Mouse (Mus musculus): Measurements from ENCODE around the gene Fuca2. TPM values are rescaled to one million over a fixed set of nuclear protein-coding genes. Genes with fewer than 3 reads are reported as not detected.
"Not testable (repeated sequence)": the region's sequence is repeated elsewhere in the genome, so short reads cannot be mapped to it uniquely, and the experiment has no call there.

Fuca2 gene
- 24.9 and 25.1 TPM in 2 replicates for polyA plus RNA-seq (2014; fragmentation: Nextera tagmentation; extraction: Ambion mirVana)

GRCm38 (mm10) chr10:13499331-13499730 lies at the start of gene Fuca2:
Gene Fuca2, plus strand, starts transcription at chr10:13499540.
- ATAC-seq (ENCODE audit: insufficient read depth, low FRiP score, low TSS enrichment) (no peak), DNase-seq (ENCODE audit: low spot score) (no peak)
- no peaks in the 10 kb centered on the region for H3K36me3 ChIP-seq (ENCODE audit: control insufficient read depth, insufficient read depth, low read length)
- H3K9me3 ChIP-seq (ENCODE audit: control insufficient read depth, low read length) = no peaks in the 10 kb centered on the region
- H3K27me3 ChIP-seq (ENCODE audit: control insufficient read depth, insufficient read depth, low read length) = no peaks in the 10 kb centered on the region
- no peak within 1 kb of the TSS for H3K27ac ChIP-seq (ENCODE audit: low read depth, low read length)
- no peak within 1 kb of the TSS for H3K9ac ChIP-seq (ENCODE audit: low read length)
- no peaks in the 10 kb centered on the region for H3K4me1 ChIP-seq (ENCODE audit: control insufficient read depth, insufficient read depth, low read length)
- no peak within 1 kb of the TSS for H3K4me2 ChIP-seq (ENCODE audit: low read depth)
- 88% methylated on average over 2 of the region's 2 CpGs for WGBS
- no peak within 1 kb of the TSS for H3K4me3 ChIP-seq (ENCODE audit: low read depth, low read length)

- 89% methylated on average over 6 of the region's 6 CpGs for WGBS
- no peak for ATAC-seq (ENCODE audit: insufficient read depth, low FRiP score, low TSS enrichment)
- Histone ChIP-seq H3K27me3 (ENCODE audit: control insufficient read depth, insufficient read depth, low read length) (no peaks in the 10 kb centered on the region), H3K9ac (ENCODE audit: low read length) (no peak overlapping the region), H3K27ac (ENCODE audit: low read depth, low read length) (no peak overlapping the region), H3K4me2 (ENCODE audit: low read depth) (no peak overlapping the region), H3K4me3 (ENCODE audit: low read depth, low read length) (no peak overlapping the region), H3K4me1 (ENCODE audit: control insufficient read depth, insufficient read depth, low read length) (no peaks in the 10 kb centered on the region), H3K36me3 (ENCODE audit: control insufficient read depth, insufficient read depth, low read length) (no peaks in the 10 kb centered on the region), H3K9me3 (ENCODE audit: control insufficient read depth, low read length) (no peaks in the 10 kb centered on the region)
- no peak for DNase-seq (ENCODE audit: low spot score)
Observed at GRCm38 (mm10) chr10:13451640-13452039, 47.7 kb upstream of the Fuca2 start.

DNA sequence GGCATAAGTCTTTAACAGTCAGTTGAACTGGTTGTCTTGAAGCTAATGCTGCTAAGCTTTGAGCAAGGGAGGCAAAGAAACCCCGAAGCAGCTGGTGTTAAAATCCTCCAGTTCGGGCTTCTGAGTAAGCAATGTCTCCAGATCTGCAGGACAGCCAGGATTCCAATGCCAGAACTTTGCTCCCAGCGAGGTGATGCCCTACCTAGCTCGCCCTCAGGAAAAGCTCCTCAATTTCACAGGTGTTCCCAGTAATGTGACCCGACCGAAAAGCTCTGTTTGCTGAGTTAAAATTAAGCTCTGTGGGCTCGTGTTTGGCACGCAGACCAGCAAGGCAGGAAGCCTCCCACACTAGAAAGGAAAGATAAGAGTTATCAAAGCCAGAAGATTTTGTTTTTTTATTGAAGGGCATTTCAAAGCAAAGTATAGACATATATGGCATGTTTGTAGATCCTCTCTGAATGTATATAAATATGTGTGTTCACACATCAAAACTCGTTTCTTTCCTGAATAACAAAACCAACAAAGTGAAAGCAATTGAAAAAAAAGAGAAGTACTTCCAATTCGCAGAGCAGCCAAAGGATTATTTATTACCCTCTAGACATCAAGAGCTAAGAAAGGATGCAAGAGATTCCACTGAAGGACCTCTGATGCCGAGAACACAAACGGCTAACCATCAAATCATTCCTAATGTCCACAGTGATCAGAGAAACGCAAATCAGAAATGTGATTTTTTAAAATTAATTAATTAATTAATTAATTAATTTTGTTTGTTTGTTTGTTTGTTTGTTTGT lies 45.9 kb upstream of the Fuca2 start:
- no peaks in the 10 kb centered on the region for H3K4me1 ChIP-seq (ENCODE audit: control insufficient read depth, insufficient read depth, low read length)

DNA sequence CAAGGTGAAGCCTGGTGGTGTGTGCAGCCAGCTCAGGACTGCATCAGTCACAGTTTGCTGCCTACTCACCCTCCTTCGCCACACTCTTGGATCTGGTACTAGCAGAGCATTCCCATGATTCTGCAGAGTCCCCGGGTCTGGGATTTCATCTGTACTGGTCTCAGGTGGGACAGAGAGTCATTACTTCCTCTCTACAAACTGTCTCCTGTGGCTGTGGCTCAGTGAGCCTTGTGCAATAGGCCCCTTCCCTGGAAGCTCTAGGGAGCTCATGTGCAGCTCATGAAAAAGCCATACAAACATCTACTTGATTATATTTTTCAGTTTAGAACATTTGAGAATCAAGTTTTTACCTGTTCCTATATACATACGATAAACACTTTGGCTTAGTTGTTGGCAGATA lies 35.0 kb upstream of the Fuca2 start:
- not testable (repeated sequence) for H3K9me3 ChIP-seq (ENCODE audit: control insufficient read depth, low read length); H3K4me1 ChIP-seq (ENCODE audit: control insufficient read depth, insufficient read depth, low read length); H3K9ac ChIP-seq (ENCODE audit: low read length); H3K4me2 ChIP-seq (ENCODE audit: low read depth); H3K27me3 ChIP-seq (ENCODE audit: control insufficient read depth, insufficient read depth, low read length); H3K4me3 ChIP-seq (ENCODE audit: low read depth, low read length); ATAC-seq (ENCODE audit: insufficient read depth, low FRiP score, low TSS enrichment); H3K27ac ChIP-seq (ENCODE audit: low read depth, low read length); H3K36me3 ChIP-seq (ENCODE audit: control insufficient read depth, insufficient read depth, low read length); DNase-seq (ENCODE audit: low spot score)
- WGBS = 90% methylated on average over 3 of the region's 3 CpGs

More for the DNA sequence above, 45.9 kb upstream of the Fuca2 start:
- DNase-seq (ENCODE audit: low spot score) (no peak), ATAC-seq (ENCODE audit: insufficient read depth, low FRiP score, low TSS enrichment) (no peak)
- WGBS = 84% methylated on average over 13 of the region's 13 CpGs
- Histone ChIP-seq H3K9ac (ENCODE audit: low read length) (no peak overlapping the region), H3K4me3 (ENCODE audit: low read depth, low read length) (no peak overlapping the region), H3K27ac (ENCODE audit: low read depth, low read length) (no peak overlapping the region), H3K9me3 (ENCODE audit: control insufficient read depth, low read length) (no peaks in the 10 kb centered on the region), H3K27me3 (ENCODE audit: control insufficient read depth, insufficient read depth, low read length) (no peaks in the 10 kb centered on the region), H3K4me2 (ENCODE audit: low read depth) (no peak overlapping the region), H3K36me3 (ENCODE audit: control insufficient read depth, insufficient read depth, low read length) (no peaks in the 10 kb centered on the region)

GRCm38 (mm10) chr10:13466925-13467324 lies 32.4 kb upstream of the Fuca2 start:
- Histone ChIP-seq H3K4me3 (ENCODE audit: low read depth, low read length) (no peak overlapping the region), H3K9ac (ENCODE audit: low read length) (no peak overlapping the region), H3K27me3 (ENCODE audit: control insufficient read depth, insufficient read depth, low read length) (no peaks in the 10 kb centered on the region), H3K36me3 (ENCODE audit: control insufficient read depth, insufficient read depth, low read length) (no peaks in the 10 kb centered on the region), H3K4me1 (ENCODE audit: control insufficient read depth, insufficient read depth, low read length) (no peaks in the 10 kb centered on the region), H3K9me3 (ENCODE audit: control insufficient read depth, low read length) (no peaks in the 10 kb centered on the region), H3K4me2 (ENCODE audit: low read depth) (no peak overlapping the region), H3K27ac (ENCODE audit: low read depth, low read length) (no peak overlapping the region)
- no peak for ATAC-seq (ENCODE audit: insufficient read depth, low FRiP score, low TSS enrichment)
- no peak for DNase-seq (ENCODE audit: low spot score)
- WGBS = 76% methylated on average over 5 of the region's 5 CpGs

- not testable (repeated sequence) for H3K9me3 ChIP-seq (ENCODE audit: control insufficient read depth, low read length); H3K9ac ChIP-seq (ENCODE audit: low read length); H3K4me2 ChIP-seq (ENCODE audit: low read depth); H3K4me1 ChIP-seq (ENCODE audit: control insufficient read depth, insufficient read depth, low read length); ATAC-seq (ENCODE audit: insufficient read depth, low FRiP score, low TSS enrichment); H3K27me3 ChIP-seq (ENCODE audit: control insufficient read depth, insufficient read depth, low read length); H3K27ac ChIP-seq (ENCODE audit: low read depth, low read length); H3K4me3 ChIP-seq (ENCODE audit: low read depth, low read length); H3K36me3 ChIP-seq (ENCODE audit: control insufficient read depth, insufficient read depth, low read length); DNase-seq (ENCODE audit: low spot score)
- WGBS = 84% methylated on average over 6 of the region's 6 CpGs
Observed at GRCm38 (mm10) chr10:13468025-13468529, 31.3 kb upstream of the Fuca2 start.

DNA sequence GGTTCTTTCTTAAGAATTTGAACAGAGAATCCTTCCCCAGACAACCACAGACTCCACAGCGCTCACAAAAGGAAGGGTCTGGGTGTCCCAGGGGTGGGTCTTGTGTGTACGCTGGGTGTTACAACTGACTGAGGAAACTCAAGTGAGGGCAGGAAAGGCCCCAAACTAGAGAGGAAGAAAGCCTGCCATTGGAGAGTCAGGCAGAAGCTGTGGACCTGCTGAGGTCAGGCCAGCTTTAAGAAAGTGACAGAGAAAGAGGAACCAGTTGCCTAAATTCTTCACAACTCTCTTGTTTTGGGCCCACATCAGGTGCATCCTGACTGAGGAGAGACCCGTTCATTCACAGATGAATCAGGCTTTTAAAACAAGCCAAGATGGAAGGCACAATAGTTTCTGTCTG lies 29.1 kb upstream of the Fuca2 start:
- DNase-seq (ENCODE audit: low spot score) (no peak), ATAC-seq (ENCODE audit: insufficient read depth, low FRiP score, low TSS enrichment) (no peak)
- Histone ChIP-seq H3K4me2 (ENCODE audit: low read depth) (no peak overlapping the region), H3K4me1 (ENCODE audit: control insufficient read depth, insufficient read depth, low read length) (peaks cover 4% of the 10 kb centered on the region), H3K9me3 (ENCODE audit: control insufficient read depth, low read length) (no peaks in the 10 kb centered on the region), H3K27ac (ENCODE audit: low read depth, low read length) (no peak overlapping the region), H3K9ac (ENCODE audit: low read length) (no peak overlapping the region), H3K27me3 (ENCODE audit: control insufficient read depth, insufficient read depth, low read length) (peaks cover 15% of the 10 kb centered on the region), H3K36me3 (ENCODE audit: control insufficient read depth, insufficient read depth, low read length) (no peaks in the 10 kb centered on the region), H3K4me3 (ENCODE audit: low read depth, low read length) (no peak overlapping the region)
- WGBS = 84% methylated on average over 3 of the region's 3 CpGs

- H3K27ac ChIP-seq (ENCODE audit: low read depth, low read length) = no peak overlapping the region
- peaks cover 4% of the 10 kb centered on the region for H3K4me1 ChIP-seq (ENCODE audit: control insufficient read depth, insufficient read depth, low read length)
- peak overlapping the region; percentile 65 for H3K4me3 ChIP-seq (ENCODE audit: low read depth, low read length)
- no peaks in the 10 kb centered on the region for H3K36me3 ChIP-seq (ENCODE audit: control insufficient read depth, insufficient read depth, low read length)
- 12% methylated on average over 17 of the region's 17 CpGs for whole genome bisulfite sequencing
- H3K4me2 ChIP-seq (ENCODE audit: low read depth) = peak overlapping the region; percentile 99
- no peaks in the 10 kb centered on the region for H3K9me3 ChIP-seq (ENCODE audit: control insufficient read depth, low read length)
- peak; percentile 21 for DNase-seq (ENCODE audit: low spot score)
- H3K9ac ChIP-seq (ENCODE audit: low read length) = peak overlapping the region; percentile 76
- H3K27me3 ChIP-seq (ENCODE audit: control insufficient read depth, insufficient read depth, low read length) = peaks cover 15% of the 10 kb centered on the region
- ATAC-seq (ENCODE audit: insufficient read depth, low FRiP score, low TSS enrichment) = peak; percentile 25; the same call in 1 of the 2 replicates
Observed at GRCm38 (mm10) chr10:13473287-13473832, 26.0 kb upstream of the Fuca2 start.
